Mouse (Mus musculus) forebrain, embryonic 11.5 days (tissue): ENCODE measurements around the gene Uso1. TPM values are rescaled to one million over a fixed set of nuclear protein-coding genes. Genes with fewer than 3 reads are reported as not detected.

Source experiments
- ATAC-seq: fragments of 200-750 bp; cut with Nextera tagmentation; replicated peaks from 2 replicates; pipeline ENCODE4 v1.8.0; 2017; ENCODE audit warnings: moderate TSS enrichment; ENCODE audit not compliant: low FRiP score
- DNase-seq: peaks from one replicate; pipeline ENCODE4 v3.0.0-alpha.2; 2017; ENCODE audit warnings: low spot score
- H3K27ac ChIP-seq: fragments of 300-500 bp; sonication (generic); 2 replicates; pipeline ENCODE4 v1.5.1; 2014; ENCODE audit warnings: low read depth, low read length
- H3K27me3 ChIP-seq: fragments of 300-500 bp; sonication (generic); 2 replicates; pipeline ENCODE4 v1.6.1; 2014; ENCODE audit warnings: mild to moderate bottlenecking, low read length, mixed read lengths; ENCODE audit not compliant: control insufficient read depth, insufficient read depth
- H3K36me3 ChIP-seq: fragments of 300-500 bp; sonication (generic); 2 replicates; pipeline ENCODE4 v1.6.1; 2014; ENCODE audit warnings: mild to moderate bottlenecking, low read length, moderate library complexity, mixed read lengths; ENCODE audit not compliant: control insufficient read depth, insufficient read depth
- H3K4me1 ChIP-seq: fragments of 300-500 bp; sonication (generic); replicated peaks from 2 replicates; pipeline ENCODE4 v1.6.1; 2014; ENCODE audit warnings: low read length, mixed read lengths; ENCODE audit not compliant: control insufficient read depth, insufficient read depth
- H3K4me2 ChIP-seq: fragments of 300-500 bp; sonication (generic); 2 replicates; pipeline ENCODE4 v1.6.1; 2014; ENCODE audit warnings: low read depth, mild to moderate bottlenecking, low read length, moderate library complexity, mixed read lengths; ENCODE audit not compliant: severe bottlenecking
- H3K4me3 ChIP-seq: fragments of 300-500 bp; sonication (generic); 2 replicates; pipeline ENCODE4 v1.5.1; 2014; ENCODE audit warnings: low read depth, low read length
- H3K9ac ChIP-seq: fragments of 300-500 bp; sonication (generic); 2 replicates; pipeline ENCODE4 v1.6.1; 2014; ENCODE audit warnings: low read length
- H3K9me3 ChIP-seq: fragments of 300-500 bp; sonication (generic); 2 replicates; pipeline ENCODE4 v1.6.1; 2016; ENCODE audit warnings: low read length, mixed read lengths; ENCODE audit not compliant: control insufficient read depth
- WGBS: fragments of 180-500 bp; shearing (Covaris S2); extraction: QIAGEN DNeasy Blood & Tissue Kit; methylation state at CpG from one replicate; pipeline ENCODE4 v1.1.7; 2014; 5-methylcytosine and 5-hydroxymethylcytosine counted together
- polyA plus RNA-seq: library from polyadenylated mRNA; unstranded; fragments of >200 nt; fragmentation: Nextera tagmentation; extraction: Ambion mirVana; gene quantifications from 2 replicates; pipeline ENCODE4 v1.2.1, GENCODE M21; 2014

Gene Uso1
- polyA plus RNA-seq, 1 experiment from 2014 or later = 25.7 TPM

DNA sequence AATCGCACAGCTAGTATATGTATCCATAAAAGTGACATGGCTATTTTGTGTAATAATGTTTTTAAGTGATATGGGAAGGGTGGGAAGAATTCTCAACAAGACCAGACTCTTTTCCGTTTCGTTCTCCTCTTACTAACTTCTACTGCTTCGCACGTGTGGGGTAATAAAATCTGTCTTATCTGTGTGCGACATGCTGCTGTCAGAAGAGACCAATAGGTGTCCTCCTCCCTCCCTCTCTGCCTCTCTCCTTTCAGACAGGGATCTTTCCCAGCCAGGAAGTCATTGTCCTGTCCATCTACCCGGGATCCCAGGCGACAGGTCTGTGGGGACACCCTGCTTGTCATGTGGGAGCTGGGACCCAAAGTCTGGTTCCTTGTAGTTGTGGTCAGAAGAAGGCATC lies 72.5 kb downstream of the Uso1 start:
- no peak overlapping the region for H3K4me3 ChIP-seq
- no peaks in the 10 kb centered on the region for H3K9me3 ChIP-seq
- H3K4me2 ChIP-seq = no peak overlapping the region
- ATAC-seq = no peak
- H3K27ac ChIP-seq = no peak overlapping the region
- H3K36me3 ChIP-seq = no peaks in the 10 kb centered on the region
- WGBS = 84% methylated on average over 8 of the region's 8 CpGs
- DNase-seq = no peak
- no peaks in the 10 kb centered on the region for H3K27me3 ChIP-seq
- no peaks in the 10 kb centered on the region for H3K4me1 ChIP-seq
- no peak overlapping the region for H3K9ac ChIP-seq

DNA sequence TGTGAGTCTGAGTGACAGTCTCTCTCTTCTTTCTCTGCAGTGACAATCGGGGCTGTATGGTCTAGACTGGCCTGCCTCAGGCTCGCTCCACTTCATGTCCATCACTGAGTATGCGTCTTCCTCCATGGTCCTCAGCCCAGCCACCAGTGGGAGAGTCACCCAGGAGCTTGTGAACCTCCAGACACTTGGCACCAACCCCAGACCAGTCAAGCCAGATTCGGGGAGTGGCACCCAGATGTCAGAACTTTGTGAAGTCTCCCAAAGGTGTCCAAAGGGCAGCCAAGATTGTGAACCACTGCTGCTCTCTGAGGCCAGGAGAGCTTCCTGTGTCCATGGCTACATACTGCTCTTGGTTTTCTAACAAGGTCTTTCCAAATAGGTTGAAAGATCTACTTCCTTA lies 74.5 kb downstream of the Uso1 start:
- no peak for ATAC-seq
- H3K36me3 ChIP-seq = no peaks in the 10 kb centered on the region
- no peak overlapping the region for H3K4me3 ChIP-seq
- no peak overlapping the region for H3K4me2 ChIP-seq
- H3K4me1 ChIP-seq = no peaks in the 10 kb centered on the region
- no peaks in the 10 kb centered on the region for H3K9me3 ChIP-seq
- no peaks in the 10 kb centered on the region for H3K27me3 ChIP-seq
- no peak overlapping the region for H3K9ac ChIP-seq
- 96% methylated on average over 4 of the region's 4 CpGs for WGBS
- no peak overlapping the region for H3K27ac ChIP-seq
- no peak for DNase-seq

DNA sequence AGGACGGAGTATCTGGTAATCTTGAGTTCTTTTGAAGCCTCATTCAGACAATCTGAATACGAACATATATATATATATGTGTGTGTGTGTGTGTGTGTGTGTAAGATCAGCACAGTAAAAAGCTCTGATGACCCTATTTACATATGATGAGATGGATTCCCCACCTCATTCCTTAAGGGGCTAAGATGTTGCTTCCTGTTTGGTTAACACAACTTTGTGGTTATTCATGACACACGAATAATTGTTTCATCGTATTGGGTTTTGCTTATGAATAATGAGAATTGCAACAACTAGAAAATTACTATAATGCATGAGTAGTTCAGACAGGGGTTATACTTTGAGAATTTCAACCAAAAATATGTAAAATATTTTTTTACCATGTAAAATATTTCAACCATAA lies 77.6 kb downstream of the Uso1 start, which contains the start of gene U90926:
Gene U90926, minus strand, starts transcription at position 101 of the 400 bp plus-strand sequence.
- Histone ChIP-seq H3K36me3 (no peaks in the 10 kb centered on the region), H3K9me3 (no peaks in the 10 kb centered on the region), H3K4me1 (no peaks in the 10 kb centered on the region), H3K27me3 (no peaks in the 10 kb centered on the region), H3K9ac (no peak within 1 kb of the TSS), H3K4me2 (no peak within 1 kb of the TSS), H3K4me3 (no peak within 1 kb of the TSS), H3K27ac (no peak within 1 kb of the TSS)
- 90% methylated on average over 4 of the region's 4 CpGs for WGBS
- DNase-seq = no peak
- ATAC-seq = no peak

DNA sequence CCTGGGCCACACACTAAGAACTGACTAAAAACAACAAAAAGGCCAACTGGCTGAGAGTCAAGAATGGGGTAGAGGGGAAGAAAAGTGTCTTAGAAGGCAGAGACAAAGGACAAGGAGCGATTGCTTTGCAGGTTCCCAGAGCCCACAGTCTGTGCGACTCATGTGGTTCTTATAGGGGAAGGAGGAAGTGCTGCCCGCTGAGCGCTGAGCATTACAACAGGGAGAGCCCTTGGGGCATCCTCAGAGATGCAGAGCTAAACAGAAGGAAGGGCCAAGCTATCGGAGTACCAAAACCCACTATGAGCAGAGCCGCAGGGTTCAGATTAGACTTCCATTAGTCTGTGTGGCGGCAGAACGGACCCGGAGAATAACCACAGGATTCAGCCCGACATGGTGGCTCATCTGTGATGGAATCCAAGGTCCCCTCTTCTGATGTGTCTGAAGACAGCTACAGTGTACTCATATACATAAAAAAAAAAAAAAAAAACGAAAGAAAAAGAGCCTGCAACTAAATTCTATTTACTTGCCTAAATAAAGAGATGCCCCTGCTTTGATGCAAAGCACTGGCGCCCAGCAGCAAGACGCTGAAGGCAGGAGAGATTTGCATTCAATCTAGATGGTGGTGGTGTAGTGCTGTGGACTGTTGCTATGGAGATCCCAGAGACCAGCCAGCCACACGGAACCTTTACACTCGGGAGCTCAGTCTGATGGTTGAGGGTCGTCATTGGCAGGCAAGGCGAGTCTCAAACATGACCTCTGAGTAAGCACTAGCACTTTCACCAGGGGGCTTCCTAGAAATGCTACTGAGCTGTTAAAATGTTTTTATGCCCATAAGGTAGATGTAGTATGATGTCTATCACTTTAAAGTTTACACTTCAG lies 81.4 kb downstream of the Uso1 start:
- Histone ChIP-seq H3K9me3 (no peaks in the 10 kb centered on the region), H3K4me3 (no peak overlapping the region), H3K4me2 (no peak overlapping the region), H3K9ac (no peak overlapping the region), H3K27ac (no peak overlapping the region), H3K4me1 (no peaks in the 10 kb centered on the region), H3K27me3 (no peaks in the 10 kb centered on the region), H3K36me3 (no peaks in the 10 kb centered on the region)
- no peak for DNase-seq
- ATAC-seq = no peak
- 48% methylated on average over 17 of the region's 17 CpGs for WGBS

DNA sequence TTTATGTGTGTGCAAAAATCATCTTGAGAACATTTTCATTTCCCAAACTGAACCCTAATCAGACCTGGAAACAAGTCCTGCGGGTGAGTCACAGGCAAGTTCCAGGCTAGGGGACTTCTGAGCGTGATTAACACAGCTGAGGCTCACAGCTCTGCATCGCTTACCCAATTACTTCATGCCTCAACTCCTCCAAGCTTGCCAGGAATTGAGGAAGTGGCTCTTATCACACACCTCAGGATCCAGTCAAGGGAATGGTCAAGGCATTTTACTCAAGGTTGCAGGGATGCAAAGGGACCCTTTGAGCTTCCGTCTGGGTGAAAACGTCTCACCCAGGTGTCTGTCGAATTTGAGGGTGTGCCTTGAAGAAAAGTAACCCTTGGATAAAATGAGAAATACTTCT lies 82.1 kb downstream of the Uso1 start:
- no peak overlapping the region for H3K27ac ChIP-seq
- DNase-seq (no peak), ATAC-seq (no peak)
- H3K4me3 ChIP-seq = no peak overlapping the region
- H3K36me3 ChIP-seq = no peaks in the 10 kb centered on the region
- no peak overlapping the region for H3K9ac ChIP-seq
- H3K27me3 ChIP-seq = no peaks in the 10 kb centered on the region
- no peaks in the 10 kb centered on the region for H3K9me3 ChIP-seq
- H3K4me1 ChIP-seq = no peaks in the 10 kb centered on the region
- no peak overlapping the region for H3K4me2 ChIP-seq
- WGBS = 69% methylated on average over 6 of the region's 6 CpGs

DNA sequence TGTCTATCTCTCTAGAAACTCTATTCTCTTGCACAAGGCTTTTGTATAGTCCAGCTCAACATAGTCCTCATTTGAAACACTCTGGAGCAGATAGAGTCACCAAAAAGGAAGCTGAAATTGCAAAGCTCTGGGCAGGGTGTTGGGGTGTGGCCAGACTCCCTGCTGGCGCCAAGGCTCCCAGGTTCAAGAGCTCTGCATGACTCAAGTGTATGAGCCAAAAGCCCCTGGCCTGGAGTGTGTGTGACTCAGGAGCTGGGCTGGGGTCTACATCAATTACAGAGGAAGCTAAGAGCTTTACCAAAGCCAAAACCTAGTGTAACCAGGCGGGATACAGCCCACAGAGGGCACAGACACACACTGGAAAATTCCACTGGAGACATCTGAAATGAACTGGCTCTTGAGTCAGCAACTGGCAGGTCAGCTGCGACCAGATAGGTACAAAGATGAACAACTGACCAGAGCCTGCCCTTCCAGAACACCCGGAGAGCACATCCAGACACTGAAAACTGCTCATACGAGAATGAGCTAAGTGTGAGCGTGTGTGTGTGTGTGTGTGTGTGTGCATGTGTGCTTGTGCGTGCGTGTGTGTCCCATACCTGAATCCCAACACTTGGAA lies 82.7 kb downstream of the Uso1 start:
- ATAC-seq (no peak), DNase-seq (no peak)
- no peaks in the 10 kb centered on the region for H3K36me3 ChIP-seq
- no peaks in the 10 kb centered on the region for H3K27me3 ChIP-seq
- no peak overlapping the region for H3K4me2 ChIP-seq
- WGBS = 93% methylated on average over 8 of the region's 8 CpGs
- H3K4me3 ChIP-seq = no peak overlapping the region
- H3K9me3 ChIP-seq = no peaks in the 10 kb centered on the region
- no peak overlapping the region for H3K9ac ChIP-seq
- no peaks in the 10 kb centered on the region for H3K4me1 ChIP-seq
- no peak overlapping the region for H3K27ac ChIP-seq

DNA sequence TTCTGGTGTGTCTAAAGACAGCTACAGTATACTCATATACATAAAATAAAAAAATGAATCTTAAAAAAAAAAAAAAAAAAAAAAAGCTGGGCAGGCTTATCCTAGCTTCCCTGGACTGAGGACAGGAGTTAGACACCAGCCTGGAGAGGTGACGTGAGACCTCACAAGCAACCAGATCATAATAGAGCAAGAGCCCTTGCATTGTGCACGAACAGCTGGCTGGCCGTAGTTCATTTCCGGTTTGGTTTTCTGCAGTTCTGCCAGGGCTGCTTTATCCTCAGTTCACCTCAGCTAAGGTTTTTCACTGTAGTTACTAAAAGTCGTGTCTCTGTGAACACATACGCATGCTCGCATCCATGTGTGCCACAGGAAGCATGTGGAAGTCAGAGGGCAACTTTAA lies 90.0 kb downstream of the Uso1 start:
- Histone ChIP-seq H3K27me3 (no peaks in the 10 kb centered on the region), H3K4me2 (no peak overlapping the region), H3K4me1 (no peaks in the 10 kb centered on the region), H3K36me3 (no peaks in the 10 kb centered on the region), H3K4me3 (no peak overlapping the region), H3K9me3 (no peaks in the 10 kb centered on the region), H3K27ac (no peak overlapping the region), H3K9ac (no peak overlapping the region)
- no peak for DNase-seq
- no peak for ATAC-seq
- 92% methylated on average over 7 of the region's 7 CpGs for WGBS

DNA sequence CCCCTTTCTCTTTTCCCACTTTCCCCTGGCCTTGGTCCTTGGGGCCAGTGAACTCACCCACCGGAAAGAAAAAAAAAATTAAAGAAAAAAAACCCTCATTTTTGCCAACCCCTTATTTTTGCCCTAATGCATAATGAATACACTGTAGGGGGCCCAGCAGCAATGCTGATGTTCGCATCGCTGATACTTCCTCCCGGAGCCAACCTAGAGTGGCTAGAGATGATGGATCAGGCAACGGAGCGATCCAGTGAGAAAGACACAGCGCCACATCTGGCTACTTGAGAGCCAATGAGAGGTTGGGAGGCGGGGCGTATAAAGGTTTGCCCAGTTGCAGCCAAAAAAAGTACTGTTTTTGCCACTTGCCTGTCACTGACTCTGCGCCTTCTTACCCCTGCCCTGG lies 91.0 kb downstream of the Uso1 start:
- Histone ChIP-seq H3K36me3 (no peaks in the 10 kb centered on the region), H3K9me3 (no peaks in the 10 kb centered on the region), H3K4me3 (no peak overlapping the region), H3K9ac (no peak overlapping the region), H3K4me2 (no peak overlapping the region), H3K27ac (no peak overlapping the region), H3K4me1 (no peaks in the 10 kb centered on the region), H3K27me3 (no peaks in the 10 kb centered on the region)
- DNase-seq (no peak), ATAC-seq (no peak)
- WGBS = 28% methylated on average over 10 of the region's 10 CpGs

DNA sequence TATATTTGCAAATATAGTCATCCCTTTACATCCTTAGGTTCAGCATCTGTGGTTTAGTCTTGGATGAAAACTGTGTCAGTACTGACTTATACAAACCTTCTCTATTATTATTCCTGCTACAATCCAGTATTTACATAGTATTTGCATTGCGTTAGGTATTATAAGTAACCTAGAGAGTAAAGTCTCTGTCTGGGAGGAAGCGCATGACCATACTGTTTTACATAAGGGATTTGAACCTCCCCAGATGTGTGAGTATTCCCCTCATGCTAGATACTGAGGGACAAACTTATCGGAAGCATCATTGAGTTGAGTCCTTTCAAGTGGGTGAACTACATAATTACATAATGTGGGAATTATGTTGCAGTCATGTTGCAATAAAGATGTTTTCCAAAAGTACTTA lies 91.8 kb downstream of the Uso1 start:
- 95% methylated on average over 3 of the region's 3 CpGs for WGBS
- no peaks in the 10 kb centered on the region for H3K9me3 ChIP-seq
- no peak overlapping the region for H3K4me3 ChIP-seq
- no peak for DNase-seq
- H3K9ac ChIP-seq = no peak overlapping the region
- no peak overlapping the region for H3K27ac ChIP-seq
- no peaks in the 10 kb centered on the region for H3K27me3 ChIP-seq
- H3K36me3 ChIP-seq = no peaks in the 10 kb centered on the region
- no peak for ATAC-seq
- H3K4me1 ChIP-seq = no peaks in the 10 kb centered on the region
- no peak overlapping the region for H3K4me2 ChIP-seq
